Mouse (Mus musculus): ENCODE results near the gene Raver1. TPM values are rescaled to one million over a fixed set of nuclear protein-coding genes. Genes with fewer than 3 reads are reported as not detected.

The Raver1 gene
- polyA plus RNA-seq, 1 experiment from 2014 or later: 49.6 TPM

DNA sequence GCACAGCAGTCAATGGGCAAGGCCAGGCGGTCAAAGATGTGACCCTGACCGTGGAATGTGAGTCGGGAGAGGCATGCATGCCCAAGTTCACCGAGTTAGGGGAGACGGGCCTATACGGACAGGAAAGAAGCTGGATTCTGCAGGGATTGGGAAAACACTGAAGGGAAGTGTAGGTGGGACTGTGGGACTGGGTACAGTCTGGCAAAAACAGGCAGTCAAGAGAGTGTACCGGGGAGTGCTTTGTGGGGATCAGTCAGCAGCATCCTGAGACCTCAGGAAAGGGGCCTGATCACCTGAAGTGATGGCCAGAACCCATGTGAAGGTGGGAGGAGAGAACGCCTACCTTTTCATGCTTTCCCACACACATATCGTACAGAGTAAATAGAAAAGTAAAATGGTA, 56.2 kb downstream of the Raver1 start:
- peaks cover 58% of the 10 kb centered on the region for H3K4me1 ChIP-seq
- H3K36me3 ChIP-seq: no peaks in the 10 kb centered on the region
- ATAC-seq (ENCODE audit: insufficient number of reproducible peaks, low FRiP score, low TSS enrichment, low read depth): no peak
- no peak overlapping the region for H3K4me3 ChIP-seq
- no peak overlapping the region for H3K9ac ChIP-seq
- no peak overlapping the region for H3K4me2 ChIP-seq
- no peak overlapping the region for H3K27ac ChIP-seq
- no peaks in the 10 kb centered on the region for H3K9me3 ChIP-seq
- H3K27me3 ChIP-seq: peaks cover 92% of the 10 kb centered on the region
- WGBS: 22% methylated on average over 9 of the region's 9 CpGs

DNA sequence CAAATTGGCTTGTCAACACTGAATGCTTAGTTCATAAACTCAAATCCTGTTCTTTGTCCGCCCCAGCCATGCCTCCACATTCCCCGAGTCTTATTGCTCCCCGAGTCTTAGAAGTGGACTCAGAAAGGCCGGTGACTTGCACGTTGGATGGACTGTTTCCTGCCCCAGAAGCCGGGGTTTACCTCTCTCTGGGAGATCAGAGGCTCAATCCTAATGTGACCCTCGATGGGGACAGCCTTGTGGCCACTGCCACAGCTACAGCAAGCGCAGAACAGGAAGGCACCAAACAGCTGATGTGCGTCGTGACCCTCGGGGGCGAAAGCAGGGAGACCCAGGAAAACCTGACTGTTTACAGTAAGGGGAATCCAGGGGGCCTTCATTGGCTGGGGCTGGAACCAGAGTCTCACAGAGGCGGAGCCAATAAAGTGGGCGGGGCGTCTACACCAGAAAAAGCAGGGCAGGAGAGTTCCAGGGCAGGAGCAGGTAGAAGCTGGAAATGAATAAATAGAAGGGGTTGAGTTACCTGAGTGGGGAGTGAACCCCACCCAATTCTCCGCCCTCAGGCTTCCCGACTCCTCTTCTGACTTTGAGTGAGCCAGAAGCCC, 57.2 kb downstream of the Raver1 start:
- 4% methylated on average over 17 of the region's 17 CpGs for WGBS
- no peak overlapping the region for H3K9ac ChIP-seq
- no peak for ATAC-seq (ENCODE audit: insufficient number of reproducible peaks, low FRiP score, low TSS enrichment, low read depth)
- no peaks in the 10 kb centered on the region for H3K9me3 ChIP-seq
- H3K36me3 ChIP-seq: no peaks in the 10 kb centered on the region
- H3K27me3 ChIP-seq: peaks cover 93% of the 10 kb centered on the region
- peak overlapping the region; percentile 4; the same call in 1 of the 2 replicates for H3K4me2 ChIP-seq
- H3K4me1 ChIP-seq: peaks cover 68% of the 10 kb centered on the region
- no peak overlapping the region; the same call in 1 of the 2 replicates for H3K4me3 ChIP-seq
- no peak overlapping the region for H3K27ac ChIP-seq

DNA sequence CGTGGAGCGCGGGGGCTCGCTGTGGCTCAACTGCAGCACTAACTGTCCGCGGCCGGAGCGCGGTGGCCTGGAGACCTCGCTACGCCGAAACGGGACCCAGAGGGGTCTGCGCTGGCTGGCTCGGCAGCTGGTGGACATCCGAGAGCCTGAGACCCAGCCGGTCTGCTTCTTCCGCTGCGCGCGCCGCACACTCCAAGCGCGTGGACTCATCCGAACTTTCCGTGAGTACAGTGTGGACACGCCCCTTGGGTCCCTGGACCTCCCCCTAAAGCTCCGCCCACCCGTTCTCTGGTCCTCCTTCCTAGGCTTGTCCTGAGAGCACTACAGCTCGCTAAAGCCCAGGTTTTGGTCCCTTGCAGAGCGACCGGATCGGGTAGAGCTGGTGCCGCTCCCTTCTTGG, 58.7 kb downstream of the Raver1 start:
- H3K4me3 ChIP-seq: peak overlapping the region; percentile 54
- H3K27ac ChIP-seq: no peak overlapping the region
- no peaks in the 10 kb centered on the region for H3K36me3 ChIP-seq
- WGBS: 1% methylated on average over 34 of the region's 34 CpGs
- H3K27me3 ChIP-seq: peaks cover 93% of the 10 kb centered on the region
- no peaks in the 10 kb centered on the region for H3K9me3 ChIP-seq
- 0 out of 2 replicates have a peak overlapping the region, but pooled peaks have one; percentile 26 for H3K9ac ChIP-seq
- H3K4me2 ChIP-seq: peak overlapping the region; percentile 99
- H3K4me1 ChIP-seq: peaks cover 73% of the 10 kb centered on the region
- peak; percentile 52; the same call in 1 of the 2 replicates for ATAC-seq (ENCODE audit: insufficient number of reproducible peaks, low FRiP score, low TSS enrichment, low read depth)

DNA sequence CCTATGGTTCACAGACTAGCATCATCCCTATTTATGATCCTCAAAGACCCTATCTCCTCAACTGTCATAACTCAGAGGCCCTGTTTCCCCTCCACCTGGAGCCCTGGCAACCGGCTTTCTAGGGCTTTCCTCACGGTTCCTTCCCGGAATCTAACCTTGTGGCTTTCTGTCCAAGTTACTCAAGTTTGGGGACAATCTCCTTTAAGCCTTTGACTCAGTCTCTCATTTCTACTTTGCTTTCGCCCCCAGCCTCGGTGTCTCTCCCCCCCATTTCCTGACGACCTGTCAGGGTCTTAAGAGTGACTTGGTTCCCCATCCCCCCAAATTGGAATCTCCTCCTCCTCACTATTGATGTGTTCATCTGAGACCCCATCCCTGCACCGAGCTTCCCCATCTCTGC, 59.3 kb downstream of the Raver1 start:
- H3K9ac ChIP-seq: no peak overlapping the region

DNA sequence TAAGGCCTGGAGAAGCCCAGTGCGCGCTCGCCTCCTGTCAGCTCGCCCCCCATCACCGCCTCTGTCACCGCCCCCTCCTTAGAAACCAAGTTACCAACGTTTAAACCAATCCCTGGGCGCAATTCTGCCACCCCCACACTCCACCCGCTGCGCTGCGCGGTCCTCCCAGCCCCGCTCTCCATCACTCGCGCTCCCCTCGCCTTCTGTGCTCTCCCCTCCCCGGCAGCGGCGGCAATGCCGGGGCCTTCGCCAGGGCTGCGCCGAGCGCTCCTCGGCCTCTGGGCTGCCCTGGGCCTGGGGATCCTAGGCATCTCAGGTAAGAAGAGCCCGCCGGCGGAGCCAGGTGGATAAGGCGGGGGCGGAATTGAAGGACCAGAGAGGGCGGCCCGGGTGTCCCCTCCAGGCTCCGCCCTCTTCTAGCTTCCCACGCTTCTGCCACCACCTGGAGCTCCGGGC, 59.9 kb downstream of the Raver1 start, which contains the start of gene Icam5:
Icam5 (plus strand) TSS at position 178 of the 456 bp plus-strand sequence.
- Histone ChIP-seq H3K9ac (peak within 1 kb of the TSS; percentile 31; the same call in 1 of the 2 replicates), H3K27ac (peak within 1 kb of the TSS; percentile 40), H3K9me3 (no peaks in the 10 kb centered on the region), H3K4me2 (peak within 1 kb of the TSS; percentile 99), H3K4me1 (peaks cover 63% of the 10 kb centered on the region), H3K4me3 (peak within 1 kb of the TSS; percentile 54), H3K36me3 (peaks cover 6% of the 10 kb centered on the region; the same call in 1 of the 2 replicates), H3K27me3 (peaks cover 86% of the 10 kb centered on the region)
- no peak for ATAC-seq (ENCODE audit: insufficient number of reproducible peaks, low FRiP score, low TSS enrichment, low read depth)
- under 1% methylated on average over 35 of the region's 35 CpGs for WGBS

More for the DNA sequence above, 59.3 kb downstream of the Raver1 start:
- Histone ChIP-seq H3K4me2 (peak overlapping the region; percentile 99), H3K4me1 (peaks cover 68% of the 10 kb centered on the region), H3K36me3 (0 out of 2 replicates have a peak, but pooled peaks cover 1% of the 10 kb centered on the region), H3K4me3 (peak overlapping the region; percentile 54), H3K9me3 (no peaks in the 10 kb centered on the region), H3K27me3 (peaks cover 88% of the 10 kb centered on the region), H3K27ac (no peak overlapping the region)
- WGBS: 5% methylated on average over 7 of the region's 7 CpGs
- no peak for ATAC-seq (ENCODE audit: insufficient number of reproducible peaks, low FRiP score, low TSS enrichment, low read depth)

DNA sequence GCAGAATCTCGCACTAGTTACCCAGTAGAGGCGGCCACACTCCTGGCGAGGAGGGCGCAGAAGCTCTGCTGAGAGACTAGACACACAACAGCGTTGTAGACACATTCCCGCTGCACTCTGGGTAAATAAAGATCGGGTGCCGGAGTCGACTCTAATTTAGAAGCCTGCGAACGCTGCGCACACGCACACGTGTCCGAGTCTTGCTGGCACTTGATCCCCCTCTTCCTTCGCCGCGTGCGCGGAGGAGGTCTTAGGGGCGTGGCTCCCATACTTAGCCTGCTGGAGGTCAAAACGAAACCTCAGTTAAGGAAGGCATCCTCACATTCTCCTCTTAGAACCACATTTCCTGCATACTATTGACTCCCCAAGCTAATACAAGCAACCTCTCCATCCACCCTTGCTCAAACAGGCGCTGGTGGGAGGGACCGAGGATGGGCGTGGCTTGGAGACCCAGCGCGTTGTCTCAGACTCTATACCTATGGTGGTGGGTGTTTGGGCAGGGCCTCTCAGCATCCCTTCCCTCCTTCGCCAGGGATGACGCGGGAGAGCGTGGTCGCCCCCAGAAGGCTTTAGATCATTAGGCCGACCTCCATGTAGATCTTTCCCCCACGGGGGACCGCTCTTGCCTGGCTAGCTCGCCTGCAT, 60.4 kb downstream of the Raver1 start:
- H3K4me3 ChIP-seq: peak overlapping the region; percentile 54
- peaks cover 80% of the 10 kb centered on the region for H3K27me3 ChIP-seq
- peak overlapping the region; percentile 40 for H3K27ac ChIP-seq
- H3K4me1 ChIP-seq: peaks cover 57% of the 10 kb centered on the region
- H3K9me3 ChIP-seq: no peaks in the 10 kb centered on the region
- peaks cover 11% of the 10 kb centered on the region; the same call in 1 of the 2 replicates for H3K36me3 ChIP-seq
- WGBS: under 1% methylated on average over 36 of the region's 36 CpGs
- ATAC-seq (ENCODE audit: insufficient number of reproducible peaks, low FRiP score, low TSS enrichment, low read depth): peak; percentile 3; the same call in 1 of the 2 replicates
- H3K9ac ChIP-seq: 0 out of 2 replicates have a peak overlapping the region, but pooled peaks have one; percentile 2
- H3K4me2 ChIP-seq: peak overlapping the region; percentile 98

DNA sequence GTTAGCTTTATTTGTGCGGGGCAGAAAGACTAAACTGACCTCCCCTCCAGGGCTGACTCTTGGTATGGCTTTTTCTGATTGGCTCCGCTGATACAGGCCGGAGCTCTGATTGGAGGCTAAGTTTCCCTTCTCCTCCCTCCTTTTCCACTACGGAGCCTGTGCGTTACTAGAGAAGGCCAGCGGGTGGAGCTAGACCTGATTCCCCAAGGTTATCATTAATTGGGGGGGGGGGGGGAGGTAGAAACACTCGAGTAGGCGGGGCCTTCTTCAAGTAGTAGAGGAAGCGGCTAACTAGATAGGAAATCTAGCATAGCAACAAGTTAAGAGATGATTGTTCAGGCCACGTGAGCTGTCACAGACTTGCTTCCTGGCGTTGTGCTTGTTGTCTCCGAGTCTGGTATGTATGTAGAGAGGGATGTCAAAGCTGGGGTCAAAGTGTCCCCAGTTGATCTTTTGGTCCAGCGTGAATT, 61.0 kb downstream of the Raver1 start:
- Histone ChIP-seq H3K36me3 (peaks cover 11% of the 10 kb centered on the region; the same call in 1 of the 2 replicates), H3K27ac (peak overlapping the region; percentile 40), H3K4me2 (peak overlapping the region; percentile 98), H3K9ac (0 out of 2 replicates have a peak overlapping the region, but pooled peaks have one; percentile 2), H3K4me1 (peaks cover 53% of the 10 kb centered on the region), H3K27me3 (peaks cover 74% of the 10 kb centered on the region), H3K9me3 (no peaks in the 10 kb centered on the region), H3K4me3 (peak overlapping the region; percentile 54)
- peak; percentile 53; the same call in 1 of the 2 replicates for ATAC-seq (ENCODE audit: insufficient number of reproducible peaks, low FRiP score, low TSS enrichment, low read depth)
- 2% methylated on average over 13 of the region's 13 CpGs for WGBS

DNA sequence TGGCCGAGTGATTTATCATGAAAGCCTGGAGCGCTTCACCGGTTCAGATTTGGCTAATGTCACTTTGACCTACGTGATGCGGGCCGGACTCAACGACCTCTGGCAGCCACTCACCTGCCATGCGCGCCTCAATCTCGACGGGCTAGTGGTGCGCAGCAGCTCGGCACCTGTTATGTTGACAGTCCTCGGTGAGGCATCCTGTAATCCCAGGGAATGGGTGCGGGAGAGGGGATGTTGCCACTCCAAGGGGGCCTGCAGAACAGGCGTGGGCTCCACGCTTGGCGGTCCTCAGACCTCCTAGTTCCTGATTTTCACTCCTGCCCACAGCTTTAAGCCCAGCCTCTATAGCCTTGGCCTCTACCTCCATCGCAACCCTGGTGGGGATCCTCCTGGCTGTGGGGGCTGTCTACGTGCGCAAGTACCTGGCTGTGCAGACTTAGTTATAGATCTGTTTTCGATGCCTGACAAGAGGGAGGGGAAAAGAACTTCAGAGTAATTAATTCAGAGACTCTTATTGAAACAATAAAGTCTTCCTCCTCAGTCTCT, 61.7 kb downstream of the Raver1 start:
- Histone ChIP-seq H3K9ac (no peak overlapping the region), H3K36me3 (peaks cover 11% of the 10 kb centered on the region; the same call in 1 of the 2 replicates), H3K4me3 (peak overlapping the region; percentile 54), H3K27ac (no peak overlapping the region), H3K4me1 (peaks cover 50% of the 10 kb centered on the region), H3K4me2 (peak overlapping the region; percentile 98), H3K27me3 (peaks cover 68% of the 10 kb centered on the region), H3K9me3 (no peaks in the 10 kb centered on the region)
- ATAC-seq (ENCODE audit: insufficient number of reproducible peaks, low FRiP score, low TSS enrichment, low read depth): no peak
- 23% methylated on average over 22 of the region's 22 CpGs for WGBS

DNA sequence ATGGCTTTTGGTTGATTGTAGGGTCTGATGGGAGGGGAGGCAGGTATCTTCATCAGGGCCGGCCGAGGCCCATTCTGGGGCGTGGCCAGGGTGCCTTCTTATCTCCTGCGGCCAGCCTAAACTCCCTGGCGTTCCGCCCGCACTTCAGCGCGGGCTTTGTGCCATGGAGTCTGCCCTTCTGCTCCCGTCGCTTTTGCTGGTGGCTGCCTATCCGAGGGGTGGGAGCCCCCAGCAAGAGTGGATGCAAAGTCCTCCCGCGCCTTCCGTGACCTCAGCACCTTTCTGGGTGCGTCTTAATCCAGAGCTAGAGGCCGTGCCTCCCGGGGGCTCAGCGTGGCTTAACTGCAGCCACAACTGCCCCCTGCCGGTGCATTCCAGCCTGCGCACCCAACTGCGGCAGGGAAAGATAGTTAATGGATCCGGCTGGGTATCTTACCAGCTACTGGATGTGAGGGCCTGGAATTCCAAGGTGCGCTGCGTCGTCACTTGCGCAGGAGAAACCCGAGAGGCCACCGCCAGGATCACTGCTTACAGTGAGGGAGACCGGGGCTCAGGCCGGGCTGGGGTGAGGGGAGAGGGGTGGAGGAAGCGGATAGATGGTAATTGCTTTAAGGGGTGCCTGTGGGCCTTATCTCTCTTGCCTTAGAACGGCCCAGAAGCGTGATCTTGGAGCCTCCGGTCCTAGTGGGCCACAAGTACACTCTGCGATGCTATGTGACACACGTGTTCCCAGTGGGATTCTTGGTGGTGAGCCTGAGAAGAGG, 62.3 kb downstream of the Raver1 start, which contains the start of gene Icam4:
Icam4 (plus strand) TSS at position 83 of the 764 bp plus-strand sequence.
- Histone ChIP-seq H3K36me3 (peaks cover 11% of the 10 kb centered on the region; the same call in 1 of the 2 replicates), H3K27me3 (peaks cover 61% of the 10 kb centered on the region), H3K4me2 (peak within 1 kb of the TSS; percentile 98), H3K9me3 (no peaks in the 10 kb centered on the region), H3K9ac (0 out of 2 replicates have a peak within 1 kb of the TSS, but pooled peaks have one; percentile 14), H3K4me3 (peak within 1 kb of the TSS; percentile 54), H3K4me1 (peaks cover 45% of the 10 kb centered on the region), H3K27ac (no peak within 1 kb of the TSS)
- 3% methylated on average over 37 of the region's 37 CpGs for WGBS
- no peak for ATAC-seq (ENCODE audit: insufficient number of reproducible peaks, low FRiP score, low TSS enrichment, low read depth)

DNA sequence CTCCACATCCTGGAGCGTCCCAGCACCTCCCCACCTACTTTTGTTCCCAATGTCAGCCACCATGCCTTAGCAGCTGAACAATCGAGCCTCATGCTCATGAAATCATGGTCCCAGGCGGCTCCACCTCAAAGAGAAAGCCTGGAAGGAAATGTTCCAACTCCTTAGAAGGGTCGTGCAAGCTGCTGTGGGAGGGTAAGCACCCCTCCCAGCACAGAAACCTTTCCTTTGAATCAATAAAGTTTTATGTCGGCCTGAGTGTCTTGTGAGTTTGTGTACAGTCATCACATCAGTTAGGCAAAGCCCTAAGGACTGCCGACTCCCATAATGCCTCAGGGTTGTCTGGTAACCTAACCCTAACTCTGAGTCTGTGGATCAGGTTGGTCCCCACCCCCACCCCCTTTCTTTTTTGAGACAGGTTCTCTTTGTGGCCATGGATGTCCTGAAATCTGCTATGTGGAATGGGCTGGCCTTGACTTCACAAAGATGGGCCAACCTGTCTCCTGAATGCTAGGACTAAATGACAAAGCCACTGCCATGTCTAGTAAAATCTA, 63.2 kb downstream of the Raver1 start:
- 50% methylated on average over 6 of the region's 6 CpGs for WGBS
- H3K27ac ChIP-seq: no peak overlapping the region
- no peaks in the 10 kb centered on the region for H3K9me3 ChIP-seq
- peaks cover 11% of the 10 kb centered on the region; the same call in 1 of the 2 replicates for H3K36me3 ChIP-seq
- H3K27me3 ChIP-seq: peaks cover 54% of the 10 kb centered on the region
- no peak for ATAC-seq (ENCODE audit: insufficient number of reproducible peaks, low FRiP score, low TSS enrichment, low read depth)
- peaks cover 44% of the 10 kb centered on the region for H3K4me1 ChIP-seq
- no peak overlapping the region for H3K4me2 ChIP-seq
- H3K9ac ChIP-seq: no peak overlapping the region
- no peak overlapping the region for H3K4me3 ChIP-seq
